Comparison of ENCODE assay signal across 11 mouse cellular contexts in genomic region chr15:12493258-12493657, GRCm38 (mm10).
A peak's percentile ranks its signal among the peaks of the same experiment; 100 is the strongest.
DNase-seq lines count a peak whose midpoint lies in the region; ATAC-seq lines count a peak whose summit lies in the region.
"Had no signal": no experiment of that assay in that cellular context is flagged by ENCODE, and none has a peak within 500 bp of the region (broad histone marks: within the 10 kb centered on the region; RNA-seq: fewer than 3 reads in every experiment).

No protein-coding gene starts in this region.

- no peaks in the 10 kb centered on the region for H3K9me3 ChIP-seq in heart, embryonic 15.5 days (replicated peaks)
- H3K9me3 ChIP-seq in heart, embryonic 12.5 days (replicated peaks): no peaks in the 10 kb centered on the region
- no peaks in the 10 kb centered on the region for H3K9me3 ChIP-seq in intestine, embryonic 16.5 days (ENCODE audit: control insufficient read depth, low read length)
- no peaks in the 10 kb centered on the region for H3K9me3 ChIP-seq in hindbrain, embryonic 11.5 days (ENCODE audit: control insufficient read depth, low read length)
- H3K9me3 ChIP-seq: limb, embryonic 13.5 days; midbrain, embryonic 12.5 days had no signal

- H3K27ac ChIP-seq in heart, embryonic 15.5 days: peak overlapping the region; percentile 11; the same call in 1 of the 2 replicates
- no peak overlapping the region for H3K27ac ChIP-seq in heart, embryonic 12.5 days (ENCODE audit: poor library complexity, severe bottlenecking)
- H3K27ac ChIP-seq in intestine, embryonic 16.5 days (ENCODE audit: low read length): no peak overlapping the region
- H3K27ac ChIP-seq in hindbrain, embryonic 11.5 days (ENCODE audit: low read depth, low read length): no peak overlapping the region
- H3K27ac ChIP-seq: limb, embryonic 13.5 days; midbrain, embryonic 12.5 days had no signal

- no peaks in the 10 kb centered on the region for H3K27me3 ChIP-seq in heart, embryonic 15.5 days
- no peaks in the 10 kb centered on the region for H3K27me3 ChIP-seq in heart, embryonic 12.5 days (replicated peaks)
- no peaks in the 10 kb centered on the region for H3K27me3 ChIP-seq in intestine, embryonic 16.5 days (replicated peaks; ENCODE audit: control insufficient read depth, insufficient read depth, low read length)
- H3K27me3 ChIP-seq in hindbrain, embryonic 11.5 days (ENCODE audit: control insufficient read depth, insufficient read depth, low read length): no peaks in the 10 kb centered on the region
- H3K27me3 ChIP-seq: limb, embryonic 13.5 days had no signal

- H3K9ac ChIP-seq in heart, embryonic 15.5 days: no peak overlapping the region
- no peak overlapping the region for H3K9ac ChIP-seq in heart, embryonic 12.5 days
- H3K9ac ChIP-seq in intestine, embryonic 16.5 days (ENCODE audit: low read depth, low read length): no peak overlapping the region
- no peak overlapping the region for H3K9ac ChIP-seq in hindbrain, embryonic 11.5 days (ENCODE audit: low read depth, low read length)
- H3K9ac ChIP-seq: limb, embryonic 13.5 days; midbrain, embryonic 12.5 days had no signal

- 65% methylated on average over 7 of the region's 7 CpGs for WGBS in heart, embryonic 15.5 days
- 71% methylated on average over 7 of the region's 7 CpGs for WGBS in heart, embryonic 12.5 days
- 46% methylated on average over 7 of the region's 7 CpGs for WGBS in intestine, embryonic 16.5 days
- WGBS in hindbrain, embryonic 11.5 days: 68% methylated on average over 7 of the region's 7 CpGs

- H3K36me3 ChIP-seq in heart, embryonic 15.5 days: no peaks in the 10 kb centered on the region
- no peaks in the 10 kb centered on the region for H3K36me3 ChIP-seq in heart, embryonic 12.5 days
- no peaks in the 10 kb centered on the region for H3K36me3 ChIP-seq in intestine, embryonic 16.5 days (ENCODE audit: control insufficient read depth, insufficient read depth, low read length)
- no peaks in the 10 kb centered on the region for H3K36me3 ChIP-seq in hindbrain, embryonic 11.5 days (ENCODE audit: control insufficient read depth, insufficient read depth, low read length)
- H3K36me3 ChIP-seq: limb, embryonic 13.5 days; midbrain, embryonic 12.5 days had no signal

- peak; percentile 41 to 54 for DNase-seq in kidney, postnatal 4 days
- peak; percentile 68 for DNase-seq in ovary, postnatal 36 days (ENCODE audit: low spot score)
- no peak for DNase-seq in hindbrain, embryonic 11.5 days (ENCODE audit: low spot score)
- DNase-seq in T-cell, adult 2 months (ENCODE audit: low spot score): no peak
- DNase-seq in left cerebral cortex, adult 11 months (ENCODE audit: low spot score): no peak

- H3K4me1 ChIP-seq in heart, embryonic 15.5 days (replicated peaks): peaks cover 17% of the 10 kb centered on the region
- peaks cover 27% of the 10 kb centered on the region for H3K4me1 ChIP-seq in heart, embryonic 12.5 days (replicated peaks)
- peaks cover 12% of the 10 kb centered on the region; the same call in 1 of the 2 replicates for H3K4me1 ChIP-seq in intestine, embryonic 16.5 days (ENCODE audit: control insufficient read depth, insufficient read depth, low read length)
- H3K4me1 ChIP-seq in hindbrain, embryonic 11.5 days (replicated peaks; ENCODE audit: control insufficient read depth, insufficient read depth, low read length): no peaks in the 10 kb centered on the region

- ATAC-seq in heart, embryonic 15.5 days (replicated peaks; ENCODE audit: insufficient number of reproducible peaks, insufficient read depth, low FRiP score, low read depth): no peak; the same call in 1 of the 2 replicates
- ATAC-seq in heart, embryonic 12.5 days (ENCODE audit: insufficient number of reproducible peaks, low FRiP score): no peak
- peak; percentile 58 for ATAC-seq in intestine, embryonic 16.5 days
- ATAC-seq in hindbrain, embryonic 11.5 days (ENCODE audit: low FRiP score): no peak
- ATAC-seq: inflammation-experienced regulatory T-cells, adult 6 months had no signal

- no peak overlapping the region for H3K4me2 ChIP-seq in heart, embryonic 15.5 days
- H3K4me2 ChIP-seq in heart, embryonic 12.5 days: no peak overlapping the region
- H3K4me2 ChIP-seq in intestine, embryonic 16.5 days (ENCODE audit: low read depth, low read length): no peak overlapping the region
- H3K4me2 ChIP-seq in hindbrain, embryonic 11.5 days (replicated peaks; ENCODE audit: low read depth, low read length): no peak overlapping the region
- H3K4me2 ChIP-seq: limb, embryonic 13.5 days; midbrain, embryonic 12.5 days had no signal

- no peak overlapping the region for H3K4me3 ChIP-seq in heart, embryonic 15.5 days
- H3K4me3 ChIP-seq in heart, embryonic 12.5 days: no peak overlapping the region
- no peak overlapping the region for H3K4me3 ChIP-seq in intestine, embryonic 16.5 days (ENCODE audit: low read length)
- no peak overlapping the region for H3K4me3 ChIP-seq in hindbrain, embryonic 11.5 days (ENCODE audit: low read depth, low read length)
- H3K4me3 ChIP-seq: limb, embryonic 13.5 days; midbrain, embryonic 12.5 days had no signal

Comparison
In these comparisons a context has a peak if more than half of its experiments do, and no peak if none do; other contexts are left out.
1. DNase-seq: peak in kidney, postnatal 4 days (2 of 2) and ovary, postnatal 36 days (single experiment); none in hindbrain, embryonic 11.5 days (single experiment), T-cell, adult 2 months (single experiment) and left cerebral cortex, adult 11 months (single experiment).